Mouse (Mus musculus): ENCODE results near the gene Gm9903. TPM values are rescaled to one million over a fixed set of nuclear protein-coding genes. Genes with fewer than 3 reads are reported as not detected.

The Gm9903 gene
- polyA plus RNA-seq, 1 experiment from 2014 or later = 0.79 TPM

DNA sequence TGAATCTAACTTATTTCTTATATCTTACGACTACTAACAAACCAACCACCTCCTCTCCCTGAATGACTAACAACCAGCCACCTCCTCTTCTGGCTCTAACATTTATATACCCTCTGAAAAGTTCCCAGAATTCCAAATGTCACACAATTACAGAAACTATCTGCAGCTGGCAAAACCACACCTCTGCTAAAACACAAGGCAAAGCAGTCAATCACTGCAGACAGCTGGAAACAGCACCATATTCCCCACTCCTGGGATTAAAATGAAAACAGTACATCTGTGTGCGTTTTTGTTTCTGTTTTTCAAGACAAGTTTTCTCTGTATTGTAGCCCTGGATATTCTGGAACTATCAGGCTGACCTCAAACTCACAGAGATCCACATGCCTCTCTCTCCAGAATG lies 7.1 kb upstream of the Gm9903 start:
- Histone ChIP-seq H3K4me2 (no peak overlapping the region), H3K27me3 (no peaks in the 10 kb centered on the region), H3K4me3 (replicated peaks) (no peak overlapping the region), H3K36me3 (0 out of 2 replicates have a peak, but pooled peaks cover 4% of the 10 kb centered on the region), H3K9me3 (replicated peaks) (no peaks in the 10 kb centered on the region), H3K4me1 (peaks cover 1% of the 10 kb centered on the region), H3K9ac (no peak overlapping the region), H3K27ac (no peak overlapping the region)
- ATAC-seq (replicated peaks; ENCODE audit: low FRiP score) = no peak
- 81% methylated on average over 2 of the region's 2 CpGs for WGBS

DNA sequence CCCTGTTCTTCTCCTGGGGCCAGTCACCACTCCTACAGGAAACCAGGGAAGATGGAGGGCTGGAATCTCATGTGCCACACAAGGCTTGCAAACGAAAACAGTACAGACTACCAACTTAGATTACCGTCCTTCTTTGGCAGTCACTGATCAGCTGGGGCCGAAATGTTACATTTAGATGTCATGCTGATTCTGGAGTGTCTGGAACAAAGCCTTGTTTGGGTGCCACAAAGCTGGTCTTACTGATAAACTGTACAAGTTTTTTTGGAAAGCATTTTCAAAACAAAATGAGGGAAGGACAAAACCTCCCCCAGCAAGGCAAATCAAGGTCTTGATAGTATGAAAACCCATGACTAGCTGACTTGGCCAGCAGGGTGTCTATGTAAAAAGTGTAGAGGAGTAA lies 6.0 kb upstream of the Gm9903 start:
- no peak for ATAC-seq (replicated peaks; ENCODE audit: low FRiP score)
- H3K36me3 ChIP-seq = 0 out of 2 replicates have a peak, but pooled peaks cover 4% of the 10 kb centered on the region
- no peak overlapping the region for H3K4me3 ChIP-seq (replicated peaks)
- H3K9me3 ChIP-seq (replicated peaks) = no peaks in the 10 kb centered on the region
- H3K4me1 ChIP-seq = peaks cover 8% of the 10 kb centered on the region
- H3K27me3 ChIP-seq = no peaks in the 10 kb centered on the region
- no peak overlapping the region for H3K9ac ChIP-seq
- no peak overlapping the region for H3K4me2 ChIP-seq
- no peak overlapping the region for H3K27ac ChIP-seq
- WGBS = 78% methylated on average over 3 of the region's 3 CpGs

DNA sequence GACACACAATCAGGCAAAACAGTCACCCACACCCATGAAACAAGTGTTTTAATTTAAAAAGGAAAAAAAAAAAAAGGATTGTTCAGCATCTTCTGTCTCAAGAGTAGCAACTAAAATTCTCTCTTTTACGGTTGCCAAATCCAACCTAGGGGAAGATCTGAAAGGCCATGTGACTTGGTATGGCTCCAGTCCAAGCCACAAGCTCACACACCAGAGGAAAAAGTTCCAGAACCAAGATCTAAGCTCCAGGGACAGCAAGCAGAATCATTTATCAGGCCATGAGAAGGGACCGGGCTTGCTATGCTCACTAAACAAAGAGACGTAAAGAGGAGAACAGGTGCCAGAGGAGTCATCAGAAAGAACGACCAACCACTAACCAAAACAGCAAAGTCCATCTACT lies 1.8 kb upstream of the Gm9903 start:
- Histone ChIP-seq H3K9me3 (replicated peaks) (no peaks in the 10 kb centered on the region), H3K36me3 (no peaks in the 10 kb centered on the region), H3K4me2 (peak overlapping the region; percentile 82), H3K27me3 (no peaks in the 10 kb centered on the region), H3K4me1 (peaks cover 17% of the 10 kb centered on the region), H3K9ac (peak overlapping the region; percentile 83), H3K27ac (no peak overlapping the region), H3K4me3 (replicated peaks) (peak overlapping the region; percentile 84)
- ATAC-seq (replicated peaks; ENCODE audit: low FRiP score) = no peak
- 24% methylated on average over 4 of the region's 4 CpGs for WGBS

DNA sequence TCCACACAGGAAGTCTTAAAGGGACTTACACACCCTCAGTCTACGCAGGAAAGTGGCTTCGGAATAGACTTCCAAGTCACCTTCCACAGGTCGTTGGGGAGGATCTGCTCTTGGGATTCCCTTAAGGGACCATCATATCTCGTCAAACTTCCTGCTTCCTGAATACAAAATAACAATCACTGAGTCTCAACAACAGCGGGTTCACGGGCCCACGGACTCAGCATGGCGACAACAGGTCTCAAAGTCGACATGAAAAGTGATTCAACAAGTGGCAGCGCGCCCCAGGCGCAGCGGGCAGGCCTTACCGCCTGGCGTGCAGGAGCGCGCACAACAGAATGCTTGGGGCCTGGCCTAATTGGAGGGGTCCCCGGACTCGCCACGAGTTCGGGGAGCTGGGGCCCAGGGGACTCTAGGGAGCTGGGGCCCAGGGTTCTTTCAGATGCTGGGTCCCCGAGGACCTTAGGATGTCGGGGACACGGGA lies 865 bp upstream of the Gm9903 start:
- Histone ChIP-seq H3K9ac (peak overlapping the region; percentile 83), H3K9me3 (replicated peaks) (no peaks in the 10 kb centered on the region), H3K27ac (peak overlapping the region; percentile 94), H3K4me3 (replicated peaks) (peak overlapping the region; percentile 84), H3K36me3 (no peaks in the 10 kb centered on the region), H3K27me3 (no peaks in the 10 kb centered on the region), H3K4me2 (peak overlapping the region; percentile 82), H3K4me1 (peaks cover 17% of the 10 kb centered on the region)
- WGBS = under 1% methylated on average over 24 of the region's 24 CpGs
- ATAC-seq (replicated peaks; ENCODE audit: low FRiP score) = no peak

DNA sequence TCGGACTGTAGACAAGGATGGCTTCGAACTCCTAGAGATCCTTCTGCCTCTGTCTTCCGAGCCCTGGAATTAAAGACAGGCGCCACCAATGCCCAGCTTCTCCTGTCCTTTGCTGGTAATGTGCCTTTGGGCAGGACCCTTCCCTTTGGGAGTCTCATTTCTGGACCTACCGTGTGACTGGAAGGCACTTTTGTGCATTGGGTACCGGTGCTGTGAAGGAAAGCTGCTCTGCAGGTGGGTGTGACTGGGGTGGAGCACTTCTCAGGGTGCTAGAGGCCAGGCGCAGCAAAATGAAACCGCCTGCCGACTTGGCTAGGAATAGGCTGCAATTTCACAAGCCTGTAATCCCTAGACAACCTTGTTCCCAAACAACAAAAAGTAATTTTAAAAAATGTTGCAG lies 336 bp downstream of the Gm9903 start:
- WGBS = 3% methylated on average over 9 of the region's 9 CpGs
- Histone ChIP-seq H3K9me3 (replicated peaks) (no peaks in the 10 kb centered on the region), H3K4me2 (peak overlapping the region; percentile 82), H3K27ac (peak overlapping the region; percentile 77), H3K9ac (peak overlapping the region; percentile 58), H3K4me1 (peaks cover 17% of the 10 kb centered on the region), H3K4me3 (replicated peaks) (peak overlapping the region; percentile 84), H3K27me3 (no peaks in the 10 kb centered on the region), H3K36me3 (peaks cover 6% of the 10 kb centered on the region; the same call in 1 of the 2 replicates)
- peak; percentile 35 for ATAC-seq (replicated peaks; ENCODE audit: low FRiP score)

DNA sequence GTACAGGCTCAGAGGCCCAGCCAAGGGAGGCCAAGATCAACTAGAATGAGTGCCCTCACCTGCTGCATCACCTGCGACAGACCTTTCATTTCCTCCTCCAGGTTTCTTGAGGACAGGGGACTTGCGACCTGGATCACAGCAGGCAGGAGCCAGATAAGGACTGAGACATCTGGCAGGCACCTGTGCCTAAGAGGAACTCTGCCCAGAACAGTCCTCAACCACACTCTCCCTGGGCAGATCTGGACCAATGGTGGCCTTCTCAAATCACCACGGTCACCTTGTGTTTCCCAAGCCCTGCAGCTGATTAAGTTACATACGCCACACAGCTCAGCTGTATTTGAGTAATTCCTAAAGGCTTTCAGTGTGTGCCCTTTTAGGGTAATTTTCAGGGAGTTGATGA lies 890 bp downstream of the Gm9903 start:
- Histone ChIP-seq H3K9me3 (replicated peaks) (no peaks in the 10 kb centered on the region), H3K27ac (peak overlapping the region; percentile 77), H3K4me1 (peaks cover 17% of the 10 kb centered on the region), H3K4me2 (peak overlapping the region; percentile 82), H3K4me3 (replicated peaks) (peak overlapping the region; percentile 84), H3K36me3 (peaks cover 10% of the 10 kb centered on the region; the same call in 1 of the 2 replicates), H3K9ac (peak overlapping the region; percentile 58; the same call in 1 of the 2 replicates), H3K27me3 (no peaks in the 10 kb centered on the region)
- 62% methylated on average over 4 of the region's 4 CpGs for WGBS
- no peak for ATAC-seq (replicated peaks; ENCODE audit: low FRiP score)

- H3K9me3 ChIP-seq (replicated peaks) = no peaks in the 10 kb centered on the region
- WGBS = 88% methylated on average over 1 of the region's 1 CpGs
- no peak for ATAC-seq (replicated peaks; ENCODE audit: low FRiP score)
- no peak overlapping the region for H3K4me2 ChIP-seq
- H3K36me3 ChIP-seq = peaks cover 21% of the 10 kb centered on the region
- H3K27ac ChIP-seq = no peak overlapping the region
- no peaks in the 10 kb centered on the region for H3K27me3 ChIP-seq
- peaks cover 17% of the 10 kb centered on the region for H3K4me1 ChIP-seq
- no peak overlapping the region for H3K4me3 ChIP-seq (replicated peaks)
- H3K9ac ChIP-seq = no peak overlapping the region
These were observed 2.8 kb downstream of the Gm9903 start for GRCm38 (mm10) chr5:33632526-33632925.

GRCm38 (mm10) chr5:33635361-33635760 lies 5.6 kb downstream of the Gm9903 start:
- no peak overlapping the region for H3K27ac ChIP-seq
- peaks cover 46% of the 10 kb centered on the region for H3K36me3 ChIP-seq
- no peak for ATAC-seq (replicated peaks; ENCODE audit: low FRiP score)
- H3K4me1 ChIP-seq = peaks cover 4% of the 10 kb centered on the region
- no peak overlapping the region for H3K4me2 ChIP-seq
- H3K4me3 ChIP-seq (replicated peaks) = no peak overlapping the region
- no peaks in the 10 kb centered on the region for H3K9me3 ChIP-seq (replicated peaks)
- 87% methylated on average over 3 of the region's 3 CpGs for WGBS
- no peaks in the 10 kb centered on the region for H3K27me3 ChIP-seq
- H3K9ac ChIP-seq = no peak overlapping the region

DNA sequence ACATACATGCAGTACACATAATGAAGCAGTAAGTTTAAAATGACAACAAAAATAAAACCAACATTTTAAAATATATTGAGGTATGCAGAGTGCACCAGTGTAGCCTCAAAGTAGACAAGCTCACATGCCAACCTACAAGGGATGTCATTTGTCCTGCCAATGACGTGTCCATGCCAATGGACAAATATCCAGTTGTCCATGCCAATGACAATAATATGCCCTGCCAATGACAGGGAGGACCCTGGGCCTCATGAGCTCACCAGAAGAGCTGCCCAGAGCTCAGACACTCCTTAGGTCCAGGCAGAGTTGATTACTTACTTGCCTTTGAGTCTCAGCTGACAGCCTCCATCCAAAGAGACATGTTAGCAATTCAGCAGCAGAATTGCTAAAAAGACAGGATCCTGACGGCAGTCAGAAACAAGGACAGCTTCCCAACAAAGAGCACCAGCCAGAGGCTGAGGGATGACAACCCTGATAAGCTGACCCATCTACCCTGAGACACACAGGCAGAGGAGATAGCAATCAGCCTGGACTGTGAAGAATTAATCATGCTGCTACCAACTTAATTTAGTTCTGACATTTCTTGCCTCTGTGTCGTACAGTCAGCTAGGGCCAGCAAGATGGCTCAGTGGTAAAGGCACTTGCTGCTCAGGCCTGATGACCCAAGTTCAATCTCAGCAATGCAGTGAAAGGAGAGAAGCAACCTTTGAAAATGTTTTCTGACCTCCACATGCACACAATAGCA lies 8.1 kb downstream of the Gm9903 start:
- H3K9ac ChIP-seq = no peak overlapping the region
- H3K4me1 ChIP-seq = no peaks in the 10 kb centered on the region
- H3K9me3 ChIP-seq (replicated peaks) = no peaks in the 10 kb centered on the region
- H3K27ac ChIP-seq = no peak overlapping the region
- H3K36me3 ChIP-seq = peaks cover 70% of the 10 kb centered on the region
- H3K4me3 ChIP-seq (replicated peaks) = no peak overlapping the region
- no peaks in the 10 kb centered on the region for H3K27me3 ChIP-seq
- ATAC-seq (replicated peaks; ENCODE audit: low FRiP score) = no peak
- 78% methylated on average over 3 of the region's 3 CpGs for WGBS
- no peak overlapping the region for H3K4me2 ChIP-seq

GRCm38 (mm10) chr5:33638826-33639225 lies 9.1 kb downstream of the Gm9903 start:
- no peak overlapping the region for H3K27ac ChIP-seq

DNA sequence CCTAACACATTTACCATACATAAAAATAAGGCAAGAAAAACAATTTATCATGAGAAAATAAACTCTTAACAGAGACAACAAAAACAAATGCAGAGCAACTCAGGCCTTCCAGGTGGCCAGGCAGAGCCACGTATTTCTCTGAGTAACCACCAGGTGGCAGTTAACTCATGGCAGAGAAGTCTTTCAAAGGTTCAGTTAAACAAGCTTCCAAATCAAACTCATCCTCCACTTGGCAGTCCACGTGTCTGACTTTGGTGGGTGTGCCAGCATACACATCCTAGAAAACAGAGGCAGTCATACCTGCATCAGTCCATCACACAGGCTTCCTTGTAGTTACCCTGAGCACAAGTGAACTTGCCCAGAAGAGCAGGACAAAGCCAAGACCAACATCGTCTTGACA lies 10.9 kb downstream of the Gm9903 start:
- Histone ChIP-seq H3K27me3 (no peaks in the 10 kb centered on the region), H3K9ac (no peak overlapping the region), H3K9me3 (replicated peaks) (no peaks in the 10 kb centered on the region), H3K4me1 (no peaks in the 10 kb centered on the region), H3K4me3 (replicated peaks) (no peak overlapping the region), H3K36me3 (peaks cover 88% of the 10 kb centered on the region), H3K4me2 (no peak overlapping the region), H3K27ac (no peak overlapping the region)
- 41% methylated on average over 3 of the region's 3 CpGs for WGBS
- no peak for ATAC-seq (replicated peaks; ENCODE audit: low FRiP score)

More at GRCm38 (mm10) chr5:33638826-33639225, 9.1 kb downstream of the Gm9903 start:
- no peak overlapping the region for H3K9ac ChIP-seq
- no peak overlapping the region for H3K4me2 ChIP-seq
- H3K4me1 ChIP-seq = no peaks in the 10 kb centered on the region
- no peak overlapping the region for H3K4me3 ChIP-seq (replicated peaks)
- 62% methylated on average over 4 of the region's 4 CpGs for WGBS
- ATAC-seq (replicated peaks; ENCODE audit: low FRiP score) = no peak
- H3K36me3 ChIP-seq = peaks cover 81% of the 10 kb centered on the region
- no peaks in the 10 kb centered on the region for H3K9me3 ChIP-seq (replicated peaks)
- H3K27me3 ChIP-seq = no peaks in the 10 kb centered on the region

- Histone ChIP-seq H3K9me3 (replicated peaks) (no peaks in the 10 kb centered on the region), H3K4me3 (replicated peaks) (peak overlapping the region; percentile 83), H3K4me1 (peaks cover 41% of the 10 kb centered on the region), H3K27ac (peak overlapping the region; percentile 99), H3K9ac (peak overlapping the region; percentile 79), H3K36me3 (peaks cover 71% of the 10 kb centered on the region), H3K4me2 (peak overlapping the region; percentile 68), H3K27me3 (no peaks in the 10 kb centered on the region)
- no peak for ATAC-seq (replicated peaks; ENCODE audit: low FRiP score)
- WGBS = 16% methylated on average over 2 of the region's 2 CpGs
These were observed 21.3 kb downstream of the Gm9903 start for GRCm38 (mm10) chr5:33651017-33651416.
